Mouse (Mus musculus) CH12.LX (cell line): ENCODE data around the gene Slc4a8.

Experiments used
- CTCF ChIP-seq, 2 experiments: IDR thresholded peaks in 1 of 2; conservative IDR thresholded peaks in 1 of 2; 2 replicates each; pipeline ENCODE4 v1.5.1; 2011 to 2012; ENCODE audit warnings: low read depth in 2 of 2, low read length in 2 of 2, improper control_type of control experiment in 1 of 2, inconsistent platforms in 1 of 2, mild to moderate bottlenecking in 1 of 2, moderate library complexity in 1 of 2
- ELF1 ChIP-seq: IDR thresholded peaks from 2 replicates; pipeline ENCODE4 v1.6.1; 2014; ENCODE audit warnings: low read depth, mild to moderate bottlenecking, inconsistent platforms, low read length, improper control_type of control experiment

DNA sequence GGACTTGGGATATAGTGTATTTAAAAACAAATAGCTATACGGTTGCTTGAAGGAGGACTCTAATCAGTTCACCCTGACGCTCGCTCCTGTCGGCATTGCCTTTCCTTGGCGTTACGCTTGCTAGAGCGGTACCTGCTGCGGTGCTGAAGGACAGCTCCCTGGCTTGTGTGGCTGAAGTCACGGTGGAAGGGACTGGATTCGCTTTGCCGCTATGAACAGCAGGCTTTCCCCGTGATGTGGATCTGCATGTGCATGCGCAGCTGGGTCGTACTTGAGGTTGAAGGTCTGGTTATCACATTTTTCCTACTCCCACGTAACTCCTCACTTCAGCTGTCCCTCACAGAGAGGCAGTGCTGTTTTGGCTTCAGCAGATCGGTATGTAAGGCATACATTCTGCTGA is 111.6 kb downstream of the Slc4a8 start:
- no peak for TF ChIP-seq CTCF (conservative IDR thresholded peaks at IDR 0.05 in 1 of 2, IDR thresholded peaks at IDR 0.05 in 1 of 2; ENCODE audit: low read depth in 2 of 2, low read length in 2 of 2)
- no peak for TF ChIP-seq ELF1
